Mouse (Mus musculus): ENCODE data around the gene Dnajb9. TPM values are rescaled to one million over a fixed set of nuclear protein-coding genes. Genes with fewer than 3 reads are reported as not detected.

The Dnajb9 gene
- 4.5 and 4.6 TPM in 2 replicates for polyA plus RNA-seq (2012; rRNA removed; ENCODE audit: low replicate concordance)

DNA sequence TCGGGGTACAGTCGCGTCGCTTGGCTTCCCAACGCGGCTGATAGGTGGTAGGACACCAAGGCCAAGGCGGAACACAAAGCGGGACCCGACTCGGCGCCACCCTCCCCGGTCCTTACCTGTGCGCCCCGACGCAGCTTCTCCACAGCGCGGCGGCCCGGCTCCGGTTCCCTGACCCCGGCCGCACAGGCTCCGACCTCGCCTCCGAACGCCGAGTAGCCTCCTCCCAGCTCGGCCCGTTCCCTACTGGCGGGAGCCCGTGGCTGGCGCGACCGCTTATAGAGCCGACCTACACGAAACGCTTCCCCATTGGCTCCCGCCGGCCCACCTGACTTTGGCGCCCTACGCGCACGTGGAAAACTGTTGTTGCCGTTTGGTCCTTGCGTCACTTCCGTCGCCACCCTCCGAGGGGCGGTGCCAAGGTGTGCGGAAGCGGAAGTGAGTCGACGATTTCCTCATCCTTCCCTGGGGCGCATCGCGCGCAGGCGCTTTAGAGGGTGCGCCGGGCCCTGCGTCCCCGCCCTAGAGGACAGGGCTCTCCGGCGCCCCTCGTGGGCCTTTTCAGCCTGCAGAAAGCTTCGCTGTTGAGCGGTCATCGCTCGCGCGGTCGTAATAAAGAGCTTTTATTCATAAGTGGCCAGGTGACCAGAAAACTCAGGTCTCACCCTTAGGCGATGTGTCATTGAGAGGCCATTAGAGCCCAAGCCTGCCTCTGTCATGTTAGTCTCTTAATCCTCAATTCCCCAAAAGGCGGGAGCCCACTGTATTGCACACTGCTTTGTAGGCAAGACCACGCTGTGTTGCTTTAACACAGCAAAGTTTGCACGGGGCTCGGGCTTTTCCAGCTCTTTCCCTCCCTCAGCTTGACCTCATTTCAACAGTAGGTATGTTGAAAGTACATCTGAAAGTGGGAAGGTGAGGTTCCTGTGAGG is at the start of gene Dnajb9:
Gene Dnajb9 (minus strand): TSS at position 503 of the 929 bp plus-strand sequence.

DNA sequence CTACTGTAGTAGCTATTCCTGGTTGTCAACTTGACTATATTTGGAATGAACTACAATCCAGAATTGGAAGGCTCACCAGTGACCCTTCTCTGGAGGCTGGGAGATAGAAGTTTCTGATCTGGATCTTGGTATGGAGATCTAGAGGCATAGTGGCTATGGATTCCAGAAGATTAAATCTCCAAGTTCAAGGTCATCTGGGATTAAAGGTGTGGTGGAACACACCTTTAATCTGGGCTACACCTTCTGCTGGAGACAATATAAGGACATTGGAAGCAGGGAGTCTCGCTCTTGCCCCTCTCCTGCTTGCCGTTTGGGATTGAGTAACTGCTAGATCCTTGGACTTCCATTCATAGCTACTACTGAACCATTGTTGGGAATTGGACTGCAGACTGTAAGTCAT is 10.9 kb upstream of the Dnajb9 start, which contains the start of gene Pnpla8:
Gene Pnpla8 (plus strand): TSS at position 301 of the 400 bp plus-strand sequence.

Other genes with a start within 250 kb of the Dnajb9 start
- gene Pnpla8, start 11.0 kb upstream of the Dnajb9 start, polyA plus RNA-seq (2012; rRNA removed; ENCODE audit: low replicate concordance) = 29.0 and 50.1 TPM in 2 replicates
- gene Nrcam, start 118.6 kb upstream of the Dnajb9 start, polyA plus RNA-seq (2012; rRNA removed; ENCODE audit: low replicate concordance) = 0.33 and 1.6 TPM in 2 replicates